Mouse (Mus musculus) lung, adult 18-20 months (tissue): Measurements from ENCODE around the gene Cd109.

Experiments
- DNase-seq, 2 experiments: peaks; one replicate each; pipeline ENCODE4 v3.0.0; 2022; ENCODE audit warnings: mixed read lengths in 2 of 2

Gene Cd109

GRCm38 (mm10) chr9:78615401-78616021, at the start of gene Cd109:
TSS of gene Cd109 (plus strand) at chr9:78615546.
- peak; percentile 8 to 10 for DNase-seq

GRCm38 (mm10) chr9:78569934-78570333, 45.4 kb upstream of the Cd109 start:
- no peak for DNase-seq

- no peak for DNase-seq
Observed at GRCm38 (mm10) chr9:78576466-78576865, 38.9 kb upstream of the Cd109 start.

GRCm38 (mm10) chr9:78578824-78579223, 36.5 kb upstream of the Cd109 start:
- no peak for DNase-seq

- DNase-seq, result peak in 1 of 2 experiments; percentile 21
Observed at GRCm38 (mm10) chr9:78579644-78580396, 35.5 kb upstream of the Cd109 start.

GRCm38 (mm10) chr9:78587218-78587883, 28.0 kb upstream of the Cd109 start:
- DNase-seq, result peak in 1 of 2 experiments; percentile 44

- peak; percentile 92 to 94 for DNase-seq
Observed at GRCm38 (mm10) chr9:78587914-78588313, 27.4 kb upstream of the Cd109 start, which contains the start of gene Slc17a5. TSS of gene Slc17a5 (minus strand) at chr9:78588041.

- DNase-seq, result peak; percentile 44 to 52
Observed at GRCm38 (mm10) chr9:78588411-78589033, 26.8 kb upstream of the Cd109 start.

GRCm38 (mm10) chr9:78590471-78590870, 24.9 kb upstream of the Cd109 start:
- DNase-seq, result no peak

GRCm38 (mm10) chr9:78595257-78595656, 20.1 kb upstream of the Cd109 start:
- no peak for DNase-seq

GRCm38 (mm10) chr9:78595769-78596555, 19.4 kb upstream of the Cd109 start:
- no peak for DNase-seq

- peak; percentile 20 to 27 for DNase-seq
Observed at GRCm38 (mm10) chr9:78596834-78597233, 18.5 kb upstream of the Cd109 start.

- DNase-seq, result no peak
Observed at GRCm38 (mm10) chr9:78599927-78600326, 15.4 kb upstream of the Cd109 start.

- DNase-seq, result no peak
Observed at GRCm38 (mm10) chr9:78601046-78601730, 14.2 kb upstream of the Cd109 start.

GRCm38 (mm10) chr9:78614201-78614600, 1.1 kb upstream of the Cd109 start:
- no peak for DNase-seq

GRCm38 (mm10) chr9:78619285-78619684, 3.9 kb downstream of the Cd109 start:
- DNase-seq, result no peak

GRCm38 (mm10) chr9:78623301-78623747, 8.0 kb downstream of the Cd109 start:
- DNase-seq, result peak in 1 of 2 experiments; percentile 3

GRCm38 (mm10) chr9:78629991-78630390, 14.6 kb downstream of the Cd109 start:
- DNase-seq, result no peak

- DNase-seq, result no peak
Observed at GRCm38 (mm10) chr9:78631755-78632434, 16.5 kb downstream of the Cd109 start.

- DNase-seq, result no peak
Observed at GRCm38 (mm10) chr9:78633976-78634375, 18.6 kb downstream of the Cd109 start.

GRCm38 (mm10) chr9:78641386-78641785, 26.0 kb downstream of the Cd109 start:
- DNase-seq, result no peak
